Mouse (Mus musculus) embryo, embryonic 10.5 days (tissue): Measurements from ENCODE around the gene Afap1.

Experiments
- DNase-seq: peaks from one replicate; pipeline ENCODE4 v3.0.0-alpha.2; 2015; ENCODE audit warnings: low spot score

Gene Afap1

DNA sequence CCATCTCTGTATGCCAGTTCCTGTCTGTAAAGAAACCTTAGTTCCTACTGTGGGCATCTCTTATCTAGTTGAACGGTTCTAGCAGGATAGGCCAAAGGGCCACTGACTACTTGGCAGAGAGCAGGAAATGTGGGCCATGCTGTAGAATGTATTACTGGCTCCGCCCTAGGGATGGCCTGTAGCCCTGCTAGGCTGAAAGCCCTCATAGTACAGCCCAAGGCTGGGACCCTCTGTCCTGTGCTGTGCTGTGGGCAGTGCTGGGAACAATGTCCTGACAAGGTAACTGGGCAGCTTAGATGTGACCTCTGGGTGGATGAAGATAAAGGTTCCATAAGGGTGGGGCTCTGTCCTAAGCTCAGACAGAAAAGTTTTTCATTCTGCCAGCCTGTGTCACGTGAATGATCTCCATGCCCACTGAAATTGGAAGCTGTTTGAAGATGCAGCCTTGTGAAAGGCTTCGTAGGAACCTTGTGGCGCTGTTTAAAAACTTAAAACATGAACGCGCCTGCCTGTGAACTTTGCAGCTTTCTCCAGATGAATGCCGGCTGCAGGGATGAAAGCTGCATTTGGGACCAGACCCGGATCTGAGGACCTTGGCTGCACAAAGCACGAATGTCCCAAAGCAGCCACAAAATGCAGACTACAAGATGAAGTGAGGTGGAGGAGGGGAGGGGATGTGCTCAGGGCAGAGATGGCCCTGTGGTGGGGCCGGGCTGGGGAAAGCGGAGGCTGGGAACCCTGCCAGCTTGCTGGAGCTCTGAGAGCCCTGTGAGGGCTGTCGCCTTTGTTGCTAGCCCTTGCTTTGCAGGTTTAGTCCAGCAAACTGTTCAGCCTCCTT, 147.5 kb downstream of the Afap1 start:
- no peak for DNase-seq

DNA sequence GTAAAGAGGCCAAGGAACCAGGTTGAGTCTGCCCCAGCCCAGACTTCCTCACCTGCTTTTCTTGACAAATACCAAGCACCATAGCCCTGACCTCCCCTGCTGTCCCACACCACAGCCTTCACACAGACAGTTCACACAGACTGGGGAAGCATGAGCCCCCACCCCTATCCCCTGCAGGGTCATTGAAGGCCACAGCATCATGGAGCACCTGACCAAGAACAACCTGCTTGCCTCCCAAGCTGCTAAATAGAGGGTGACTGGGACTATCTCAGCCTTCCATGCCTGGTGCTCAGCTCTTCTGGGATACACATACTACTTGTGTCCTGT, 148.1 kb downstream of the Afap1 start:
- no peak for DNase-seq

- DNase-seq: no peak
Observed at GRCm38 (mm10) chr5:36041756-36042155, 148.6 kb downstream of the Afap1 start.

- DNase-seq: no peak
Observed at GRCm38 (mm10) chr5:36043154-36043553, 150.0 kb downstream of the Afap1 start.
